Mouse (Mus musculus) limb, embryonic 11.5 days (tissue): ENCODE measurements at regions not wholly inside any gene's neighbourhood (a gene's known extent, or its start where the extent isn't known, plus 50 kb on each side); places are given as distances from the start of the nearest gene placed in this dataset.

ENCODE experiments used
- ATAC-seq: fragments of 200-750 bp; cut with Nextera tagmentation; 2 replicates; pipeline ENCODE4 v1.8.0; 2017; ENCODE audit warnings: low read depth; ENCODE audit not compliant: insufficient number of reproducible peaks, low FRiP score, low TSS enrichment
- DNase-seq: peaks from one replicate; pipeline ENCODE4 v3.0.0-alpha.2; 2015; ENCODE audit warnings: low spot score
- H3K27ac ChIP-seq: fragments of 300-500 bp; sonication (generic); replicated peaks from 2 replicates; pipeline ENCODE4 v1.5.1; 2014; ENCODE audit warnings: low read depth, mild to moderate bottlenecking, low read length
- H3K27me3 ChIP-seq: fragments of 300-500 bp; sonication (generic); 2 replicates; pipeline ENCODE4 v1.6.1; 2014; ENCODE audit warnings: mild to moderate bottlenecking, low read length, mixed read lengths; ENCODE audit not compliant: control insufficient read depth, insufficient read depth
- H3K36me3 ChIP-seq: fragments of 300-500 bp; sonication (generic); 2 replicates; pipeline ENCODE4 v1.6.1; 2014; ENCODE audit warnings: mild to moderate bottlenecking, low read length, moderate library complexity, mixed read lengths; ENCODE audit not compliant: control insufficient read depth, insufficient read depth
- H3K4me1 ChIP-seq: fragments of 300-500 bp; sonication (generic); 2 replicates; pipeline ENCODE4 v1.6.1; 2014; ENCODE audit warnings: low read length, mixed read lengths; ENCODE audit not compliant: control insufficient read depth, insufficient read depth
- H3K4me2 ChIP-seq: fragments of 300-500 bp; sonication (generic); 2 replicates; pipeline ENCODE4 v1.6.1; 2014; ENCODE audit warnings: low read depth, mild to moderate bottlenecking, moderate library complexity; ENCODE audit not compliant: severe bottlenecking
- H3K4me3 ChIP-seq: fragments of 300-500 bp; sonication (generic); 2 replicates; pipeline ENCODE4 v1.5.1; 2014; ENCODE audit warnings: low read depth, low read length
- H3K9ac ChIP-seq: fragments of 300-500 bp; sonication (generic); 2 replicates; pipeline ENCODE4 v1.6.1; 2014; ENCODE audit warnings: mild to moderate bottlenecking, low read length
- H3K9me3 ChIP-seq: fragments of 300-500 bp; sonication (generic); 2 replicates; pipeline ENCODE4 v1.6.1; 2016; ENCODE audit warnings: low read length; ENCODE audit not compliant: control insufficient read depth
- WGBS: fragments of 180-500 bp; shearing (Covaris S2); extraction: QIAGEN DNeasy Blood & Tissue Kit; methylation state at CpG from one replicate; pipeline ENCODE4 v1.1.7; 2014; 5-methylcytosine and 5-hydroxymethylcytosine counted together

- ATAC-seq, result no peak
- no peak overlapping the region for H3K27ac ChIP-seq
These were observed 522.8 kb upstream of the Fam174a start for GRCm38 (mm10) chr1:94790604-94791003.

GRCm38 (mm10) chr1:94791052-94791451, 522.4 kb upstream of the Fam174a start:
- Histone ChIP-seq H3K4me3 (no peak overlapping the region), H3K9ac (no peak overlapping the region), H3K27me3 (no peaks in the 10 kb centered on the region), H3K36me3 (no peaks in the 10 kb centered on the region), H3K27ac (no peak overlapping the region), H3K4me2 (no peak overlapping the region), H3K4me1 (no peaks in the 10 kb centered on the region), H3K9me3 (no peaks in the 10 kb centered on the region)
- DNase-seq (no peak), ATAC-seq (no peak)
- WGBS, result 45% methylated on average over 6 of the region's 6 CpGs

More at GRCm38 (mm10) chr1:94790604-94791003, 522.8 kb upstream of the Fam174a start:
- H3K27me3 ChIP-seq, result no peaks in the 10 kb centered on the region
- WGBS, result 68% methylated on average over 7 of the region's 7 CpGs
- H3K4me3 ChIP-seq, result no peak overlapping the region
- DNase-seq, result no peak
- no peaks in the 10 kb centered on the region for H3K4me1 ChIP-seq
- H3K9me3 ChIP-seq, result no peaks in the 10 kb centered on the region
- H3K4me2 ChIP-seq, result no peak overlapping the region
- H3K9ac ChIP-seq, result no peak overlapping the region
- no peaks in the 10 kb centered on the region for H3K36me3 ChIP-seq

DNA sequence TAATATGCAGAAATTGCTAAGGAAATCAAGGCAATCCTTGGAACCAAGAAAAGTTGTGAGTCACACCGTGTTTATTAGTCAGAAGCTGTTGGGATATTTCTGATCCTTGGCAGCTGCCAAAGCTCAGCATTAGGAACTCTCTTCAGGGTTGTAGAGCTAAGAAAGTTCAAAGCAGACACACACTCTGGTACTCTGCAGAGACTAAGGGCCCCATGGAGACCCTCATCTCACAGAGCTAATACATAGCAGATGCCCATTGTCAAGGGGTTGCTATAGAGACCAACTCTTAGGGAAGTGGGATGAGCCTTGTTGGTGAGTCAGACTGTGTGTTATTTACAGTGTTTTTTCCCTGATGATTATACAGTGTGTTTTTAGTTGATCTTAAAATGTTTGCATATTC, 517.4 kb upstream of the Fam174a start:
- no peaks in the 10 kb centered on the region for H3K4me1 ChIP-seq
- H3K9me3 ChIP-seq, result no peaks in the 10 kb centered on the region
- no peaks in the 10 kb centered on the region for H3K27me3 ChIP-seq
- DNase-seq (no peak), ATAC-seq (no peak)
- no peak overlapping the region for H3K9ac ChIP-seq
- H3K4me2 ChIP-seq, result no peak overlapping the region
- 42% methylated on average over 1 of the region's 1 CpGs for WGBS
- H3K36me3 ChIP-seq, result no peaks in the 10 kb centered on the region
- H3K4me3 ChIP-seq, result no peak overlapping the region
- no peak overlapping the region for H3K27ac ChIP-seq

DNA sequence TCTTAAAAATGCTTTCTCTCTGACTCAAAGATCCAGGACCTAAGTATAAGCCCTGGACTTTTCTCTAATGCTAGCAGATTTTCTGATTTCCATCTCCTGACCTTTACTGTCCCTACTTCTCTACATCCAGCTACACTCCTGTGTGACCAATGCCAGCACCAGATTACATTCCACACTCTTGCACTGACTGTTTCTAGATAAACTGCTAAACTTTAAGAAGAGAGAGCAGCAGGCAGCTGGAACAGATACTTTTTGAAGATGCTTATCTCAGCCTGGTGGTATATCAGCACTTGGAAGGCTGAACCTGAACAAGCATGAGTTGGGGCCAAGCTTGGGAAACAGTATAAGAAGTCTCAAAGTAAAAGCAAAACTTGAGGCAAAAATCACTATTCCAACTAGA, 509.7 kb upstream of the Fam174a start:
- H3K9me3 ChIP-seq, result no peaks in the 10 kb centered on the region
- no peak overlapping the region for H3K9ac ChIP-seq
- ATAC-seq (no peak), DNase-seq (no peak)
- H3K4me2 ChIP-seq, result no peak overlapping the region
- no peak overlapping the region for H3K4me3 ChIP-seq
- no peak overlapping the region for H3K27ac ChIP-seq
- H3K4me1 ChIP-seq, result no peaks in the 10 kb centered on the region
- no peaks in the 10 kb centered on the region for H3K36me3 ChIP-seq
- no peaks in the 10 kb centered on the region for H3K27me3 ChIP-seq

DNA sequence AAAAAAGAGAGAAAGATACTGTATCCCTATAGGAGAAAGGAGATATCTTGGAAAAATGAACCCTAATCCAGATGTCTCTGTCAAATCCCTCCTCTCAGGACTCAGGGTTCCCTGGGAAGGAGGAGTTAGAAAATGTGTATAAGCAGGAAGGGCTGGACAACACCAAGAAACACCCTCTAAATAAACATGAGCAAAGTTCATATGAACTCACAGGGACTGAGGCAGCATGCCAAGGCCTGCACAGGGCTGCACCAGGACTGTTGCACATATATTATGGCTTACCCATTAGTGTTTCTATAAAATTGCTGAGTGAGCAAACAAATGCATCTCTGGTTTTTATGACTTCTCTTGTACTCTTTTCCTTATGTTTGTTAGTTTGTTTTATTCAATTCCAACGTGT, 508.5 kb upstream of the Fam174a start:
- Histone ChIP-seq H3K9me3 (no peaks in the 10 kb centered on the region), H3K4me2 (no peak overlapping the region), H3K4me3 (no peak overlapping the region), H3K4me1 (no peaks in the 10 kb centered on the region), H3K27ac (no peak overlapping the region), H3K36me3 (no peaks in the 10 kb centered on the region), H3K9ac (no peak overlapping the region), H3K27me3 (no peaks in the 10 kb centered on the region)
- DNase-seq (no peak), ATAC-seq (no peak)
- 69% methylated on average over 1 of the region's 1 CpGs for WGBS

- Histone ChIP-seq H3K4me1 (no peaks in the 10 kb centered on the region), H3K9ac (no peak overlapping the region), H3K27me3 (no peaks in the 10 kb centered on the region), H3K36me3 (no peaks in the 10 kb centered on the region), H3K27ac (no peak overlapping the region), H3K4me3 (no peak overlapping the region), H3K9me3 (no peaks in the 10 kb centered on the region), H3K4me2 (no peak overlapping the region)
- ATAC-seq (no peak), DNase-seq (no peak)
These were observed 485.8 kb upstream of the Fam174a start for GRCm38 (mm10) chr1:94827628-94828027.

- 78% methylated on average over 4 of the region's 4 CpGs for WGBS
- Histone ChIP-seq H3K27me3 (no peaks in the 10 kb centered on the region), H3K27ac (no peak overlapping the region), H3K36me3 (no peaks in the 10 kb centered on the region), H3K4me2 (no peak overlapping the region), H3K9ac (no peak overlapping the region), H3K9me3 (no peaks in the 10 kb centered on the region), H3K4me1 (no peaks in the 10 kb centered on the region), H3K4me3 (no peak overlapping the region)
- ATAC-seq, result no peak
- DNase-seq, result no peak
These were observed 477.4 kb upstream of the Fam174a start for GRCm38 (mm10) chr1:94835982-94836381.

DNA sequence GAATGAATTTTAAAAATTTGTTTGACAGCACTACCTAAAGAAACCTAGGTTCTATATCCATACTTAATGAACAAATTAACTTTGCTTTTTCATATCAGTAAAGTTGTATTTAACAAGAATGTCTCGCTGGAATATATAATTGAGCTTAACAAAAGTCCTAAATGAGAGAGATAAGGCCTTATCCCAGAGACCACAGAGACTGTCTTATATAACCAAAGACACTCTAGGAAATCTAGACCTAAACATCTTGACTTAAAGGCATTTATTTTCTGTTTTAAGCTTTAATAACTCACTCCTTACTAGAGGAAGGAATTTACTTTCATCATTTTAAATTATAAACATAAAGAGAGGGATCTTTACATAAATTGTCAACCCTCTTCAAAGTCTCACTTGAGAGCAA, 461.9 kb upstream of the Fam174a start:
- H3K4me2 ChIP-seq, result no peak overlapping the region
- H3K4me1 ChIP-seq, result no peaks in the 10 kb centered on the region
- 77% methylated on average over 1 of the region's 1 CpGs for WGBS
- H3K4me3 ChIP-seq, result no peak overlapping the region
- H3K27ac ChIP-seq, result no peak overlapping the region
- H3K9me3 ChIP-seq, result no peaks in the 10 kb centered on the region
- no peaks in the 10 kb centered on the region for H3K36me3 ChIP-seq
- H3K9ac ChIP-seq, result no peak overlapping the region
- ATAC-seq (no peak), DNase-seq (no peak)
- no peaks in the 10 kb centered on the region for H3K27me3 ChIP-seq

GRCm38 (mm10) chr1:94858464-94858863, 455.0 kb upstream of the Fam174a start:
- no peak overlapping the region for H3K9ac ChIP-seq
- DNase-seq, result no peak
- no peaks in the 10 kb centered on the region for H3K9me3 ChIP-seq
- ATAC-seq, result no peak
- H3K27ac ChIP-seq, result no peak overlapping the region
- no peaks in the 10 kb centered on the region for H3K36me3 ChIP-seq
- 89% methylated on average over 2 of the region's 2 CpGs for WGBS
- H3K4me3 ChIP-seq, result no peak overlapping the region
- H3K4me1 ChIP-seq, result no peaks in the 10 kb centered on the region
- H3K27me3 ChIP-seq, result no peaks in the 10 kb centered on the region
- H3K4me2 ChIP-seq, result no peak overlapping the region
